Mouse (Mus musculus) midbrain, embryonic 14.5 days (tissue): ENCODE measurements around the gene Arhgap6. TPM values are rescaled to one million over a fixed set of nuclear protein-coding genes. Genes with fewer than 3 reads are reported as not detected.
A peak's percentile ranks its signal among the peaks of the same experiment; 100 is the strongest.
"Not testable (repeated sequence)": the region's sequence is repeated elsewhere in the genome, so short reads cannot be mapped to it uniquely, and the experiment has no call there.

Source experiments
- ATAC-seq: fragments of 200-750 bp; cut with Nextera tagmentation; 2 replicates; pipeline ENCODE4 v1.8.0; 2017; ENCODE audit warnings: moderate number of reproducible peaks, moderate library complexity; ENCODE audit not compliant: low FRiP score, low TSS enrichment
- DNase-seq: peaks from one replicate; pipeline ENCODE4 v3.0.0-alpha.2; 2015
- H3K27ac ChIP-seq: fragments of 300-500 bp; sonication (generic); replicated peaks from 2 replicates; pipeline ENCODE4 v1.5.1; 2014; ENCODE audit warnings: mild to moderate bottlenecking, low read depth, low read length, moderate library complexity
- H3K27me3 ChIP-seq: fragments of 300-500 bp; sonication (generic); 2 replicates; pipeline ENCODE4 v1.6.1; 2014; ENCODE audit warnings: low read length, control low read depth, mixed read lengths; ENCODE audit not compliant: control insufficient read depth, insufficient read depth
- H3K36me3 ChIP-seq: fragments of 300-500 bp; sonication (generic); 2 replicates; pipeline ENCODE4 v1.6.1; 2014; ENCODE audit warnings: low read length, control low read depth; ENCODE audit not compliant: control insufficient read depth, insufficient read depth
- H3K4me1 ChIP-seq: fragments of 300-500 bp; sonication (generic); 2 replicates; pipeline ENCODE4 v1.6.1; 2014; ENCODE audit warnings: mild to moderate bottlenecking, antibody characterized with exemption, low read length, control low read depth; ENCODE audit not compliant: control insufficient read depth, insufficient read depth
- H3K4me2 ChIP-seq: fragments of 300-500 bp; sonication (generic); 2 replicates; pipeline ENCODE4 v1.6.1; 2014; ENCODE audit warnings: mild to moderate bottlenecking, low read length, moderate library complexity
- H3K4me3 ChIP-seq: fragments of 300-500 bp; sonication (generic); replicated peaks from 2 replicates; pipeline ENCODE4 v1.5.1; 2014; ENCODE audit warnings: low read depth, low read length
- H3K9ac ChIP-seq: fragments of 300-500 bp; sonication (generic); replicated peaks from 2 replicates; pipeline ENCODE4 v1.6.1; 2014; ENCODE audit warnings: mild to moderate bottlenecking, low read length, moderate library complexity
- H3K9me3 ChIP-seq: fragments of 300-500 bp; sonication (generic); 2 replicates; pipeline ENCODE4 v1.6.1; 2016; ENCODE audit warnings: low read length, control low read depth, mixed read lengths; ENCODE audit not compliant: control insufficient read depth
- WGBS: fragments of 180-500 bp; shearing (Covaris S2); extraction: QIAGEN DNeasy Blood & Tissue Kit; methylation state at CpG from one replicate; pipeline ENCODE4 v1.1.7; 2014; 5-methylcytosine and 5-hydroxymethylcytosine counted together
- polyA plus RNA-seq: library from polyadenylated mRNA; unstranded; fragments of >200 nt; fragmentation: Nextera tagmentation; extraction: Ambion mirVana; gene quantifications from 2 replicates; pipeline ENCODE4 v1.2.1, GENCODE M21; 2014

The Arhgap6 gene
- polyA plus RNA-seq, 1 experiment from 2014 or later = 0.87 TPM

GRCm38 (mm10) chrX:169320668-169321005 is 525.7 kb downstream of the Arhgap6 start:
- not testable (repeated sequence) for H3K4me1 ChIP-seq, H3K36me3 ChIP-seq, DNase-seq, H3K9me3 ChIP-seq, H3K27me3 ChIP-seq
- Histone ChIP-seq H3K27ac (peak overlapping the region; percentile 75; the same call in 1 of the 2 replicates), H3K4me3 (peak overlapping the region; percentile 51), H3K9ac (peak overlapping the region; percentile 69; the same call in 1 of the 2 replicates), H3K4me2 (peak overlapping the region; percentile 42)
- WGBS = 36% methylated on average over 15 of the region's 15 CpGs
- ATAC-seq = peak; percentile 18; the same call in 1 of the 2 replicates

- no peaks in the 10 kb centered on the region for H3K27me3 ChIP-seq
- no peak overlapping the region for H3K4me2 ChIP-seq
- WGBS = 86% methylated on average over 3 of the region's 3 CpGs
- H3K9ac ChIP-seq = no peak overlapping the region
- H3K27ac ChIP-seq = no peak overlapping the region
- no peaks in the 10 kb centered on the region for H3K4me1 ChIP-seq
- DNase-seq (no peak), ATAC-seq (no peak)
- no peak overlapping the region for H3K4me3 ChIP-seq
- H3K9me3 ChIP-seq = no peaks in the 10 kb centered on the region
- H3K36me3 ChIP-seq = no peaks in the 10 kb centered on the region
Observed at GRCm38 (mm10) chrX:169325929-169326595, 531.2 kb downstream of the Arhgap6 start.

- WGBS = 41% methylated on average over 3 of the region's 3 CpGs
- H3K27ac ChIP-seq = no peak overlapping the region
- no peaks in the 10 kb centered on the region for H3K4me1 ChIP-seq
- DNase-seq = peak; percentile 74
- H3K4me2 ChIP-seq = no peak overlapping the region
- H3K4me3 ChIP-seq = no peak overlapping the region
- no peaks in the 10 kb centered on the region for H3K27me3 ChIP-seq
- no peak overlapping the region for H3K9ac ChIP-seq
- H3K36me3 ChIP-seq = no peaks in the 10 kb centered on the region
- ATAC-seq = no peak
- H3K9me3 ChIP-seq = no peaks in the 10 kb centered on the region
Observed at GRCm38 (mm10) chrX:169332264-169332663, 537.4 kb downstream of the Arhgap6 start.

- H3K9ac ChIP-seq = no peak overlapping the region
- H3K4me1 ChIP-seq = no peaks in the 10 kb centered on the region
- H3K9me3 ChIP-seq = no peaks in the 10 kb centered on the region
- no peaks in the 10 kb centered on the region for H3K27me3 ChIP-seq
- no peak overlapping the region for H3K4me3 ChIP-seq
- no peaks in the 10 kb centered on the region for H3K36me3 ChIP-seq
- H3K27ac ChIP-seq = no peak overlapping the region
- no peak for ATAC-seq
- no peak for DNase-seq
- no peak overlapping the region for H3K4me2 ChIP-seq
Observed at GRCm38 (mm10) chrX:169337559-169337958, 542.7 kb downstream of the Arhgap6 start.

GRCm38 (mm10) chrX:169338213-169338612 is 543.3 kb downstream of the Arhgap6 start:
- H3K36me3 ChIP-seq = no peaks in the 10 kb centered on the region
- no peak overlapping the region for H3K27ac ChIP-seq
- no peaks in the 10 kb centered on the region for H3K27me3 ChIP-seq
- no peak for DNase-seq
- WGBS = 82% methylated on average over 3 of the region's 3 CpGs
- no peak overlapping the region for H3K4me2 ChIP-seq
- no peaks in the 10 kb centered on the region for H3K9me3 ChIP-seq
- H3K9ac ChIP-seq = no peak overlapping the region
- H3K4me1 ChIP-seq = no peaks in the 10 kb centered on the region
- ATAC-seq = no peak
- no peak overlapping the region for H3K4me3 ChIP-seq

Other genes starting within 250 kb of the Arhgap6 start
- 1.0 and 1.4 TPM in 2 replicates for gene Frmpd4, start 217.9 kb upstream of the Arhgap6 start, polyA plus RNA-seq
- gene Msl3, start 121.2 kb upstream of the Arhgap6 start, polyA plus RNA-seq = 16.4 and 20.4 TPM in 2 replicates